Mouse (Mus musculus) testis, adult 2 months (tissue): ENCODE data around the gene Ms4a4a.

Source experiments
- CTCF ChIP-seq: fragments of 200-500 bp; IDR thresholded peaks from 2 replicates; pipeline ENCODE4 v1.5.1; 2012; ENCODE audit warnings: low read depth, mild to moderate bottlenecking, inconsistent platforms, low read length, moderate library complexity; ENCODE audit not compliant: control insufficient read depth, insufficient read depth, insufficient replicate concordance
- POLR2A ChIP-seq: fragments of 200-500 bp; IDR thresholded peaks from 2 replicates; pipeline ENCODE4 v1.6.1; 2012; ENCODE audit warnings: low read depth, mild to moderate bottlenecking, inconsistent platforms, low read length, moderate library complexity; ENCODE audit not compliant: control insufficient read depth

GRCm38 (mm10) chr19:11414084-11414483, 38.8 kb downstream of the Ms4a4a start:
- TF ChIP-seq CTCF = no peak
- TF ChIP-seq POLR2A = no peak
